Mouse (Mus musculus): ENCODE results near the gene Zfp112. TPM values are rescaled to one million over a fixed set of nuclear protein-coding genes. Genes with fewer than 3 reads are reported as not detected.

The Zfp112 gene
- polyA plus RNA-seq, 1 experiment: 0.67 TPM

DNA sequence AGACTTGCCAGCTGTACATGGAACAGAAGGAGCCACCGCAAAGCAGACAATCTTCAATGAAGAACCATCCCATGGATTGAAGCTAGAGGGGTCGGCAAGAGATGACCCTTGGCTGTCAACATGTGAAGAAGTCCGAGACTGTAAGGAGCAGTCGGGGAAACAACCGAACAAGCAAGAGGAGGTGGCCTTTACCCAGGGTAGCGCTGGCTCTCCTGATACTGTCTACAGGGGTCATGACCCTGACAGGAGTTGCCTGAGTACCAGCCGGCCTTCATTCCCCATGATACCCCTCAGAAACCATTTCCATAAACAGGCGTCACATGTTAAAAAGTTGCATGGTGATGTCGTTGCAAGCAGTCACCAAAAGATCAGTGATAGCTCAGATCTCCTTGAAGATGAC lies 7.7 kb upstream of the Zfp112 start:
- no peaks in the 10 kb centered on the region for H3K27me3 ChIP-seq (ENCODE audit: control insufficient read depth, insufficient read depth, low read length)
- no peaks in the 10 kb centered on the region for H3K4me1 ChIP-seq (ENCODE audit: control insufficient read depth, insufficient read depth, low read length)
- no peak overlapping the region for H3K4me3 ChIP-seq (ENCODE audit: control insufficient read depth, low read depth, low read length)
- H3K36me3 ChIP-seq (ENCODE audit: control insufficient read depth, insufficient read depth, low read length): no peaks in the 10 kb centered on the region; the same call in 1 of the 2 replicates
- H3K27ac ChIP-seq (ENCODE audit: control insufficient read depth, insufficient read depth, low read depth, low read length): no peak overlapping the region
- TF ChIP-seq CTCF (IDR thresholded peaks at IDR 0.05; ENCODE audit: control insufficient read depth, insufficient read depth, insufficient replicate concordance, low read depth, low read length): no peak
- no peak for TF ChIP-seq POLR2A (IDR thresholded peaks at IDR 0.05; ENCODE audit: control insufficient read depth, low read depth, low read length)

DNA sequence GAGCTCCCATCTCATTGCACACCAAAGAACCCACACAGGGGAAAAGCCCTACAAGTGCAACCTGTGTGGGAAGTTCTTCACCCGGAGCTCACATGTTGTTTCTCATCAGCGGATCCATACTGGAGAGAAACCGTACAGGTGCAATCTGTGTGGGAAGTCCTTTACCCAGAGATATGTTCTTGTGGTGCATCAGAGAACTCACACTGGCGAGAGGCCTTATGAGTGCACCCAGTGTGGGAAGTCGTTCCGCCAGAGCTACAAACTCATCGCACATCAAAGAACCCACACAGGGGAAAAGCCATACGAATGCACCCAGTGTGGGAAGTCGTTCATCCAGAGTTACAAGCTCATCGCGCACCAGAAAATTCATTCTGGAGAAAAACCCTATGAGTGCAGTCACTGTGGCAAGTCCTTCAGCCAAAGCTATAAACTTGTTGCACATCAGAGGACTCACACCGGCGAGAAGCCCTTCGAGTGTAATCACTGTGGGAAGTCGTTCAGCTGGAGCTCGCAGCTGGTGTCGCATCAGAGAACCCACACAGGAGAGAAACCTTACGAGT lies 6.9 kb upstream of the Zfp112 start:
- Histone ChIP-seq H3K27ac (ENCODE audit: control insufficient read depth, insufficient read depth, low read depth, low read length) (no peak overlapping the region), H3K36me3 (ENCODE audit: control insufficient read depth, insufficient read depth, low read length) (no peaks in the 10 kb centered on the region; the same call in 1 of the 2 replicates), H3K4me1 (ENCODE audit: control insufficient read depth, insufficient read depth, low read length) (no peaks in the 10 kb centered on the region), H3K4me3 (ENCODE audit: control insufficient read depth, low read depth, low read length) (no peak overlapping the region), H3K27me3 (ENCODE audit: control insufficient read depth, insufficient read depth, low read length) (no peaks in the 10 kb centered on the region)
- TF ChIP-seq CTCF (IDR thresholded peaks at IDR 0.05; ENCODE audit: control insufficient read depth, insufficient read depth, insufficient replicate concordance, low read depth, low read length): no peak
- TF ChIP-seq POLR2A (IDR thresholded peaks at IDR 0.05; ENCODE audit: control insufficient read depth, low read depth, low read length): no peak

GRCm38 (mm10) chr7:24110839-24111238 lies 1.3 kb upstream of the Zfp112 start:
- Histone ChIP-seq H3K27ac (ENCODE audit: control insufficient read depth, insufficient read depth, low read depth, low read length) (no peak overlapping the region), H3K27me3 (ENCODE audit: control insufficient read depth, insufficient read depth, low read length) (no peaks in the 10 kb centered on the region), H3K36me3 (ENCODE audit: control insufficient read depth, insufficient read depth, low read length) (no peaks in the 10 kb centered on the region), H3K4me1 (ENCODE audit: control insufficient read depth, insufficient read depth, low read length) (peaks cover 14% of the 10 kb centered on the region), H3K4me3 (ENCODE audit: control insufficient read depth, low read depth, low read length) (no peak overlapping the region)
- TF ChIP-seq POLR2A (IDR thresholded peaks at IDR 0.05; ENCODE audit: control insufficient read depth, low read depth, low read length): no peak
- TF ChIP-seq CTCF (IDR thresholded peaks at IDR 0.05; ENCODE audit: control insufficient read depth, insufficient read depth, insufficient replicate concordance, low read depth, low read length): no peak

DNA sequence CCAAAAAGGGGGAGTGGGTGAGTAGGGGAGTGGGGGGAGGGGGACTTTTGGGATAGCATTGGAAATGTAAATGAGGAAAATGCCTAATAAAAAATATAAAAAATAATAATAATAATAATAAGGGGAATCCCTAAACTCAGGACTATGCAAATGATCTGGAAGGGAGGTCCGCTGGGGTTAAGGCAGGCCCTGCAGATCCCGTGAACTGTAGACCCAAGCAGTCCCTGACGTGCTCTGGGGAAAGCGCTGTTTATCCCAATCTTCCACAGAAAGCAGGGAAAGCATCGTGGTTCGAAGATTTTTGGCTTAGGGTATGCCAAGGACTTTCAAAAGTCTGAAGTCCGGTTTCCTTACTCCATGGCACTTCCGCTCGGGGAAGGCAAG lies 350 bp upstream of the Zfp112 start:
- no peak for TF ChIP-seq POLR2A (IDR thresholded peaks at IDR 0.05; ENCODE audit: control insufficient read depth, low read depth, low read length)
- no peak for TF ChIP-seq CTCF (IDR thresholded peaks at IDR 0.05; ENCODE audit: control insufficient read depth, insufficient read depth, insufficient replicate concordance, low read depth, low read length)
- Histone ChIP-seq H3K4me1 (ENCODE audit: control insufficient read depth, insufficient read depth, low read length) (peaks cover 14% of the 10 kb centered on the region), H3K36me3 (ENCODE audit: control insufficient read depth, insufficient read depth, low read length) (no peaks in the 10 kb centered on the region), H3K27me3 (ENCODE audit: control insufficient read depth, insufficient read depth, low read length) (no peaks in the 10 kb centered on the region), H3K4me3 (ENCODE audit: control insufficient read depth, low read depth, low read length) (peak overlapping the region; percentile 99), H3K27ac (ENCODE audit: control insufficient read depth, insufficient read depth, low read depth, low read length) (peak overlapping the region; percentile 80)

DNA sequence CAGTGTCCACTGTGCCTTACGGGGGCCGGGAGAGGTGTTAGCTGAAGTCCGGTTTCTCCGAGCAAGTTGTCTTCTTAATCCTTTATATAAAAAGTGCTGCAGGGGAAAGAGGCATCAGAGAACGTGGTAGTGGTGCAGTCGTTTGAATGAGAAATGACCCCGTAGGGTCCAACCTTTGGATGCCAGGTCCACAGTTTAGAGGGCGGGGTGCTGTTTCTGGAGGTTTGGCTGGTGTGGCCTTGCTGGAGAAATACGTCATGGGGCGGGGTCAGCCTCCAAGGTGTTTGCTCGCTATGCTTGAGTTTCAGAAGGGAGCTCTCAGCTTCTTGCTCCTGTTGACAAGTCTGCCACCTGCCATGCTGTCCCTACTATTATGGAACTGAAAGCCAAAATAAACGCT lies 887 bp downstream of the Zfp112 start:
- H3K36me3 ChIP-seq (ENCODE audit: control insufficient read depth, insufficient read depth, low read length): no peaks in the 10 kb centered on the region
- H3K27me3 ChIP-seq (ENCODE audit: control insufficient read depth, insufficient read depth, low read length): no peaks in the 10 kb centered on the region
- H3K4me1 ChIP-seq (ENCODE audit: control insufficient read depth, insufficient read depth, low read length): peaks cover 21% of the 10 kb centered on the region
- peak overlapping the region; percentile 99 for H3K4me3 ChIP-seq (ENCODE audit: control insufficient read depth, low read depth, low read length)
- peak overlapping the region; percentile 81 for H3K27ac ChIP-seq (ENCODE audit: control insufficient read depth, insufficient read depth, low read depth, low read length)
- TF ChIP-seq CTCF (IDR thresholded peaks at IDR 0.05; ENCODE audit: control insufficient read depth, insufficient read depth, insufficient replicate concordance, low read depth, low read length): no peak
- TF ChIP-seq POLR2A (IDR thresholded peaks at IDR 0.05; ENCODE audit: control insufficient read depth, low read depth, low read length): no peak

DNA sequence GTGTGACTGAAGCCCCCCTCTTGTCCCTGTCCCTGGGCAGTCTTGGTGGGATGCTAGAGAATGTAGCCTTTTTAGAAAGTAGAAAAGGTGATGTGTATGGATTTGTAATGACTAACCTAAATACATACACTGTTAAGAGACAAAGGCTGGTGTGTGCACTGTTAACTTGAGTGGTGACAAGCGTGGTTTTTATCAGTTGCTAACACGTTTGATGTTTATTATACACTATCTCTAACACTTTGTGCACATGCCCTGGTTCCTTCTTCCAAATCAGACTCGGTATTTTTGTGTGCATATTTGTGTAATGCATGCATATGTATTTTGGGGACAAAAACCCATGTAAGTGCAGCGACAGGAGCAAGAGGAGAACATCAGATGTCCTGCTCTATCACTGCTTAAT lies 4.5 kb downstream of the Zfp112 start:
- H3K4me1 ChIP-seq (ENCODE audit: control insufficient read depth, insufficient read depth, low read length): peaks cover 21% of the 10 kb centered on the region
- no peaks in the 10 kb centered on the region for H3K36me3 ChIP-seq (ENCODE audit: control insufficient read depth, insufficient read depth, low read length)
- H3K27ac ChIP-seq (ENCODE audit: control insufficient read depth, insufficient read depth, low read depth, low read length): no peak overlapping the region
- H3K27me3 ChIP-seq (ENCODE audit: control insufficient read depth, insufficient read depth, low read length): no peaks in the 10 kb centered on the region
- no peak overlapping the region for H3K4me3 ChIP-seq (ENCODE audit: control insufficient read depth, low read depth, low read length)
- no peak for TF ChIP-seq POLR2A (IDR thresholded peaks at IDR 0.05; ENCODE audit: control insufficient read depth, low read depth, low read length)
- TF ChIP-seq CTCF (IDR thresholded peaks at IDR 0.05; ENCODE audit: control insufficient read depth, insufficient read depth, insufficient replicate concordance, low read depth, low read length): no peak

GRCm38 (mm10) chr7:24133425-24133995 lies 21.4 kb downstream of the Zfp112 start:
- H3K27ac ChIP-seq (ENCODE audit: control insufficient read depth, insufficient read depth, low read depth, low read length): peak overlapping the region; percentile 16; the same call in 1 of the 2 replicates
- no peaks in the 10 kb centered on the region for H3K27me3 ChIP-seq (ENCODE audit: control insufficient read depth, insufficient read depth, low read length)
- peaks cover 3% of the 10 kb centered on the region for H3K4me1 ChIP-seq (ENCODE audit: control insufficient read depth, insufficient read depth, low read length)
- TF ChIP-seq CTCF (IDR thresholded peaks at IDR 0.05; ENCODE audit: control insufficient read depth, insufficient read depth, insufficient replicate concordance, low read depth, low read length) (no peak), POLR2A (IDR thresholded peaks at IDR 0.05; ENCODE audit: control insufficient read depth, low read depth, low read length) (no peak)
- peak overlapping the region; percentile 91 for H3K4me3 ChIP-seq (ENCODE audit: control insufficient read depth, low read depth, low read length)
- no peaks in the 10 kb centered on the region for H3K36me3 ChIP-seq (ENCODE audit: control insufficient read depth, insufficient read depth, low read length)
